8 mouse cellular contexts compared by ENCODE assay signal in genomic region chr6:17589049-17589952, GRCm38 (mm10). TPM values are rescaled to one million over a fixed set of nuclear protein-coding genes. Genes with fewer than 3 reads are reported as not detected.
DNase-seq lines count a peak whose midpoint lies in the region; ATAC-seq and TF ChIP-seq lines count a peak whose summit lies in the region.

No protein-coding gene starts in this region.

- no peaks in the 10 kb centered on the region for H3K27me3 ChIP-seq in kidney, embryonic 16.5 days (ENCODE audit: insufficient read depth, low read length)
- H3K27me3 ChIP-seq in liver, adult 2 months (ENCODE audit: control insufficient read depth, insufficient read depth, low read length), result no peaks in the 10 kb centered on the region

- no peaks in the 10 kb centered on the region for H3K79me2 ChIP-seq in liver, adult 2 months (ENCODE audit: control insufficient read depth, insufficient read depth, low read length)

- peak; percentile 94 for DNase-seq in 3T3-L1 (ENCODE audit: low read depth, low spot score)
- peak; percentile 45 for DNase-seq in adrenal gland, adult 8-10 months
- peak; percentile 59 for DNase-seq in embryo, embryonic 11.5 days (ENCODE audit: low read depth, low spot score)
- peak; percentile 57 to 75 for DNase-seq in gastrocnemius, postnatal 4 days (ENCODE audit: low spot score in 2 of 2)
- peak; percentile 69 for DNase-seq in liver, adult 2 months (ENCODE audit: extremely low read depth, low read depth, low spot score)
- DNase-seq in spleen, postnatal 4 days (ENCODE audit: low spot score in 2 of 2), result peak; percentile 64 to 83

- H3K36me3 ChIP-seq in kidney, embryonic 16.5 days (ENCODE audit: insufficient read depth, low read length), result no peaks in the 10 kb centered on the region
- H3K36me3 ChIP-seq in liver, adult 2 months (ENCODE audit: control insufficient read depth, insufficient read depth, low read length), result no peaks in the 10 kb centered on the region

- no peak for TF ChIP-seq POLR2A in liver, adult 2 months (IDR thresholded peaks at IDR 0.05; ENCODE audit: extremely low read depth, insufficient read depth, low read length)

- peak; percentile 84; the same call in 1 of the 2 replicates for ATAC-seq in kidney, embryonic 16.5 days (ENCODE audit: low FRiP score, low TSS enrichment)
- ATAC-seq in monocyte, adult 5-6 weeks (replicated peaks; ENCODE audit: insufficient number of reproducible peaks, low FRiP score, low TSS enrichment, poor library complexity, severe bottlenecking), result peak; percentile 84

- no peak overlapping the region; the same call in 1 of the 2 replicates for H3K4me3 ChIP-seq in kidney, embryonic 16.5 days (ENCODE audit: low read length)
- no peak overlapping the region for H3K4me3 ChIP-seq in liver, adult 2 months (ENCODE audit: insufficient read depth, low read depth, low read length)

- 12% methylated on average over 16 of the region's 16 CpGs for WGBS in kidney, embryonic 16.5 days
- WGBS in liver, adult 2 months, result 14% methylated on average over 16 of the region's 16 CpGs

- no peak overlapping the region for H3K27ac ChIP-seq in kidney, embryonic 16.5 days (ENCODE audit: low read length)
- H3K27ac ChIP-seq in liver, adult 2 months (replicated peaks; ENCODE audit: insufficient read depth, low read depth, low read length), result no peak overlapping the region

- H3K9ac ChIP-seq in kidney, embryonic 16.5 days (replicated peaks; ENCODE audit: low read length), result no peak overlapping the region
- no peak overlapping the region for H3K9ac ChIP-seq in liver, adult 2 months (ENCODE audit: low read depth, low read length)

- H3K4me2 ChIP-seq in kidney, embryonic 16.5 days (replicated peaks; ENCODE audit: low read depth, low read length), result peak overlapping the region; percentile 39

- TF ChIP-seq CTCF in liver, adult 2 months (IDR thresholded peaks at IDR 0.05; ENCODE audit: low read depth, low read length), result peak; percentile 85

- peaks cover 9% of the 10 kb centered on the region; the same call in 1 of the 2 replicates for H3K9me3 ChIP-seq in kidney, embryonic 16.5 days (ENCODE audit: low read length)

- H3K4me1 ChIP-seq in kidney, embryonic 16.5 days (ENCODE audit: insufficient read depth, low read length), result 0 out of 2 replicates have a peak, but pooled peaks cover 3% of the 10 kb centered on the region
- no peaks in the 10 kb centered on the region; the same call in 1 of the 2 replicates for H3K4me1 ChIP-seq in liver, adult 2 months (ENCODE audit: control insufficient read depth, insufficient read depth, low read length)

RNA-seq across cellular contexts. Expression of gene Capza2, which starts 46.7 kb away (rescaled TPM):
- total RNA-seq in adrenal gland, adult 8-10 months (2022), result 100 to 1,000 TPM; 123 to 141 (median 129) TPM
- total RNA-seq in gastrocnemius, postnatal 4 days (2021), result 100 to 1,000 TPM; 183 to 208 TPM
- polyA plus RNA-seq in kidney, embryonic 16.5 days (2015; fragmentation: Nextera tagmentation; extraction: Ambion mirVana), result 218 and 238 TPM in 2 replicates
- 71.2 and 80.9 TPM in 2 replicates for total RNA-seq in liver, adult 2 months (2014; rRNA removed)
- polyA plus RNA-seq in liver, adult 2 months (2012; rRNA removed), result 7.7 and 9.4 TPM in 2 replicates
- total RNA-seq in monocyte, adult 5-6 weeks (2017), result 472 to 775 TPM (median 753 TPM) in 3 replicates
